Mouse (Mus musculus) liver, embryonic 14.5 days (tissue): Measurements from ENCODE around the gene Rora.

ENCODE experiments used
- CTCF ChIP-seq: IDR thresholded peaks from 2 replicates; pipeline ENCODE4 v1.5.1; 2016; ENCODE audit warnings: antibody characterized with exemption, low read depth, control low read depth
- EP300 ChIP-seq: IDR thresholded peaks from 2 replicates; pipeline ENCODE4 v1.6.1; 2016; ENCODE audit warnings: antibody characterized with exemption, low read depth

- TF ChIP-seq EP300, result no peak
- no peak for TF ChIP-seq CTCF
Observed at GRCm38 (mm10) chr9:69345550-69345949, 692.0 kb downstream of the Rora start.
